In genomic region chr10:9095163-9095562, GRCm38 (mm10) we compare ENCODE assay signal across 26 mouse cellular contexts.
DNase-seq lines count a peak whose midpoint lies in the region; ATAC-seq and TF ChIP-seq lines count a peak whose summit lies in the region.
"Had no signal": no experiment of that assay in that cellular context is flagged by ENCODE, and none has a peak within 500 bp of the region (broad histone marks: within the 10 kb centered on the region; RNA-seq: fewer than 3 reads in every experiment).

No protein-coding gene starts in this region.

- no peak for ATAC-seq in embryonic facial prominence, embryonic 11.5 days (replicated peaks; ENCODE audit: insufficient number of reproducible peaks, low FRiP score, low TSS enrichment, low read depth)
- ATAC-seq in kidney, embryonic 16.5 days (ENCODE audit: low FRiP score, low TSS enrichment): peak; percentile 73
- ATAC-seq in cerebellum, adult (ENCODE audit: insufficient number of reproducible peaks, low FRiP score, low TSS enrichment): no peak
- ATAC-seq: forebrain, embryonic 15.5 days had no signal

- in situ Hi-C loops in CH12.LX (cut with MboI; ENCODE audit: low pct_ligation_motif_present, low pct_unique_long_range_greater_than_20kb, low sequenced_read_pairs): no loop called here

- no peaks in the 10 kb centered on the region for H3K36me3 ChIP-seq in embryonic facial prominence, embryonic 11.5 days (replicated peaks; ENCODE audit: control insufficient read depth, insufficient read depth, low read depth, low read length)
- H3K36me3 ChIP-seq in embryonic facial prominence, embryonic 10.5 days (replicated peaks): no peaks in the 10 kb centered on the region
- H3K36me3 ChIP-seq in kidney, embryonic 16.5 days (ENCODE audit: insufficient read depth, low read length): no peaks in the 10 kb centered on the region
- no peaks in the 10 kb centered on the region for H3K36me3 ChIP-seq in CH12.LX (replicated peaks in 1 of 2; ENCODE audit: control insufficient read depth in 1 of 2, insufficient read depth in 1 of 2, low read length in 1 of 2)
- H3K36me3 ChIP-seq: embryonic facial prominence, embryonic 13.5 days; forebrain, embryonic 12.5 days; forebrain, embryonic 15.5 days; heart, embryonic 12.5 days; heart, embryonic 15.5 days; hindbrain, embryonic 12.5 days; hindbrain, embryonic 15.5 days had no signal

- no peaks in the 10 kb centered on the region for H3K9me3 ChIP-seq in embryonic facial prominence, embryonic 11.5 days (replicated peaks; ENCODE audit: control insufficient read depth, low read length)
- no peaks in the 10 kb centered on the region for H3K9me3 ChIP-seq in embryonic facial prominence, embryonic 10.5 days
- no peaks in the 10 kb centered on the region for H3K9me3 ChIP-seq in kidney, embryonic 16.5 days (ENCODE audit: low read length)
- H3K9me3 ChIP-seq in CH12.LX (replicated peaks; ENCODE audit: low read length): no peaks in the 10 kb centered on the region
- H3K9me3 ChIP-seq: embryonic facial prominence, embryonic 13.5 days; forebrain, embryonic 12.5 days; forebrain, embryonic 15.5 days; heart, embryonic 12.5 days; heart, embryonic 15.5 days; hindbrain, embryonic 12.5 days; hindbrain, embryonic 15.5 days had no signal

- intact Hi-C loops in heart, postnatal 10 days (cut with DNase I): no loop called here

- H3K9ac ChIP-seq in embryonic facial prominence, embryonic 11.5 days (replicated peaks; ENCODE audit: low read length): no peak overlapping the region
- no peak overlapping the region for H3K9ac ChIP-seq in kidney, embryonic 16.5 days (replicated peaks; ENCODE audit: low read length)
- peak overlapping the region; percentile 44 for H3K9ac ChIP-seq in CH12.LX (ENCODE audit: insufficient read depth, low read depth)
- H3K9ac ChIP-seq: embryonic facial prominence, embryonic 13.5 days; forebrain, embryonic 12.5 days; forebrain, embryonic 15.5 days; heart, embryonic 12.5 days; heart, embryonic 15.5 days; hindbrain, embryonic 12.5 days; hindbrain, embryonic 15.5 days had no signal

- TF ChIP-seq CTCF in CH12.LX (conservative IDR thresholded peaks at IDR 0.05 in 1 of 2, IDR thresholded peaks at IDR 0.05 in 1 of 2; ENCODE audit: low read depth in 2 of 2, low read length in 2 of 2): no peak

- H3K4me2 ChIP-seq in embryonic facial prominence, embryonic 11.5 days (ENCODE audit: low read depth, low read length): no peak overlapping the region
- H3K4me2 ChIP-seq in kidney, embryonic 16.5 days (replicated peaks; ENCODE audit: low read depth, low read length): no peak overlapping the region
- peak overlapping the region; percentile 66 for H3K4me2 ChIP-seq in CH12.LX (ENCODE audit: insufficient read depth, low read depth, poor library complexity, severe bottlenecking)
- H3K4me2 ChIP-seq: embryonic facial prominence, embryonic 13.5 days; forebrain, embryonic 12.5 days; forebrain, embryonic 15.5 days; heart, embryonic 12.5 days; heart, embryonic 15.5 days; hindbrain, embryonic 12.5 days; hindbrain, embryonic 15.5 days had no signal

- DNase-seq in embryonic facial prominence, embryonic 11.5 days (ENCODE audit: low spot score): peak; percentile 21
- DNase-seq in embryonic facial prominence, embryonic 10.5 days (ENCODE audit: low spot score): no peak
- DNase-seq in kidney, adult 18-20 months: no peak
- no peak for DNase-seq in CH12.LX (ENCODE audit: extremely low read depth)
- DNase-seq in embryo, embryonic 11 days: peak; percentile 19
- DNase-seq in heart, postnatal 10 days: no peak
- DNase-seq: adrenal gland, adult 2 months; adrenal gland, postnatal 14 days; B cell, adult 2 months; cerebellum, adult 11-12 months; cerebellum, adult 8-10 months; cerebellum, postnatal 10 days; cerebellum, postnatal 36 days; gastrocnemius, postnatal 25 days; heart, adult 18-20 months; heart, postnatal 14 days had no signal

- no peaks in the 10 kb centered on the region for H3K4me1 ChIP-seq in embryonic facial prominence, embryonic 11.5 days (ENCODE audit: control insufficient read depth, insufficient read depth, low read length)
- H3K4me1 ChIP-seq in embryonic facial prominence, embryonic 10.5 days: no peaks in the 10 kb centered on the region
- no peaks in the 10 kb centered on the region for H3K4me1 ChIP-seq in kidney, embryonic 16.5 days (ENCODE audit: insufficient read depth, low read length)
- no peaks in the 10 kb centered on the region for H3K4me1 ChIP-seq in CH12.LX (ENCODE audit: control insufficient read depth in 1 of 2, insufficient read depth in 2 of 2)
- H3K4me1 ChIP-seq: embryonic facial prominence, embryonic 13.5 days; hindbrain, embryonic 12.5 days had no signal

- dilution Hi-C loops in CH12.LX (cut with MboI; ENCODE audit: extremely low pct_ligation_motif_present, extremely low pct_unique_long_range_greater_than_20kb, low sequenced_read_pairs): no loop called here

- H3K27me3 ChIP-seq in embryonic facial prominence, embryonic 11.5 days (ENCODE audit: control insufficient read depth, insufficient read depth, low read length): no peaks in the 10 kb centered on the region
- no peaks in the 10 kb centered on the region for H3K27me3 ChIP-seq in embryonic facial prominence, embryonic 10.5 days (replicated peaks; ENCODE audit: low read depth, poor library complexity, severe bottlenecking)
- H3K27me3 ChIP-seq in kidney, embryonic 16.5 days (ENCODE audit: insufficient read depth, low read length): no peaks in the 10 kb centered on the region
- H3K27me3 ChIP-seq in CH12.LX (replicated peaks): no peaks in the 10 kb centered on the region
- H3K27me3 ChIP-seq: embryonic facial prominence, embryonic 13.5 days; forebrain, embryonic 12.5 days; forebrain, embryonic 15.5 days; heart, embryonic 12.5 days; heart, embryonic 15.5 days; hindbrain, embryonic 12.5 days; hindbrain, embryonic 15.5 days had no signal

- WGBS in embryonic facial prominence, embryonic 11.5 days: 56% methylated on average over 6 of the region's 6 CpGs
- WGBS in embryonic facial prominence, embryonic 10.5 days: 66% methylated on average over 6 of the region's 6 CpGs
- WGBS in kidney, embryonic 16.5 days: 25% methylated on average over 6 of the region's 6 CpGs

- H3K79me2 ChIP-seq in CH12.LX (replicated peaks; ENCODE audit: control insufficient read depth, extremely low read depth, insufficient read depth, poor library complexity, severe bottlenecking): no peaks in the 10 kb centered on the region

- no peak for TF ChIP-seq EP300 in CH12.LX (IDR thresholded peaks at IDR 0.05; ENCODE audit: low read length)

- H3K27ac ChIP-seq in embryonic facial prominence, embryonic 11.5 days (replicated peaks; ENCODE audit: low read depth, low read length): no peak overlapping the region
- no peak overlapping the region for H3K27ac ChIP-seq in embryonic facial prominence, embryonic 10.5 days (replicated peaks)
- 0 out of 2 replicates have a peak overlapping the region, but pooled peaks have one; percentile 5 for H3K27ac ChIP-seq in kidney, embryonic 16.5 days (ENCODE audit: low read length)
- no peak overlapping the region for H3K27ac ChIP-seq in CH12.LX (ENCODE audit: insufficient read depth, low read depth)
- H3K27ac ChIP-seq: embryonic facial prominence, embryonic 13.5 days; forebrain, embryonic 12.5 days; forebrain, embryonic 15.5 days; heart, embryonic 15.5 days; hindbrain, embryonic 12.5 days; hindbrain, embryonic 15.5 days had no signal

- TF ChIP-seq POLR2A in CH12.LX (IDR thresholded peaks at IDR 0.05; ENCODE audit: low read depth, low read length): no peak

- no peak for TF ChIP-seq RAD21 in CH12.LX (IDR thresholded peaks at IDR 0.05; ENCODE audit: low read depth, low read length)

- H3K4me3 ChIP-seq in embryonic facial prominence, embryonic 11.5 days (ENCODE audit: low read depth, low read length): no peak overlapping the region
- H3K4me3 ChIP-seq in embryonic facial prominence, embryonic 10.5 days: no peak overlapping the region
- H3K4me3 ChIP-seq in kidney, embryonic 16.5 days (ENCODE audit: low read length): no peak overlapping the region
- no peak overlapping the region for H3K4me3 ChIP-seq in CH12.LX (replicated peaks in 1 of 3; ENCODE audit: low read depth in 2 of 3, low read length in 2 of 3, poor library complexity in 1 of 3)
- H3K4me3 ChIP-seq: embryonic facial prominence, embryonic 13.5 days; erythroblast, embryonic 14.5 days; forebrain, embryonic 12.5 days; forebrain, embryonic 15.5 days; heart, embryonic 12.5 days; heart, embryonic 15.5 days; hindbrain, embryonic 12.5 days; hindbrain, embryonic 15.5 days had no signal

TF ChIP-seq in CH12.LX, 34 proteins besides CTCF, POLR2A, EP300 and RAD21:
- TF ChIP-seq ELF1 (IDR thresholded peaks at IDR 0.05; ENCODE audit: low read depth, low read length) (no peak), ZMIZ1 (IDR thresholded peaks at IDR 0.05; ENCODE audit: low read depth, low read length) (no peak), MAX (IDR thresholded peaks at IDR 0.05; ENCODE audit: low read length) (no peak), E2F4 (IDR thresholded peaks at IDR 0.05; ENCODE audit: insufficient replicate concordance, low read depth, low read length) (no peak), MAZ (IDR thresholded peaks at IDR 0.05; ENCODE audit: low read depth, low read length) (no peak)
TF ChIP-seq in CH12.LX: peak in this region for 0.

Comparison
In these comparisons a context has a peak if more than half of its experiments do, and no peak if none do; other contexts are left out.
1. DNase-seq: peak in embryonic facial prominence, embryonic 11.5 days (single experiment) and embryo, embryonic 11 days (single experiment); none in embryonic facial prominence, embryonic 10.5 days (single experiment), kidney, adult 18-20 months (single experiment), CH12.LX (single experiment) and heart, postnatal 10 days (0 of 2).